Mouse (Mus musculus): Measurements from ENCODE around the gene Akr1b8. TPM values are rescaled to one million over a fixed set of nuclear protein-coding genes. Genes with fewer than 3 reads are reported as not detected.
"Not testable (repeated sequence)": the region's sequence is repeated elsewhere in the genome, so short reads cannot be mapped to it uniquely, and the experiment has no call there.

Akr1b8 gene
- polyA plus RNA-seq, 1 experiment from 2014 or later, result 23.0 TPM

- no peak overlapping the region for H3K4me3 ChIP-seq (ENCODE audit: low read depth, low read length)
- no peaks in the 10 kb centered on the region for H3K36me3 ChIP-seq (ENCODE audit: control insufficient read depth, insufficient read depth, low read length)
- DNase-seq (ENCODE audit: low spot score), result no peak
- no peak overlapping the region for H3K9ac ChIP-seq (ENCODE audit: low read length)
- no peak overlapping the region for H3K27ac ChIP-seq (ENCODE audit: low read depth, low read length)
- ATAC-seq (ENCODE audit: insufficient read depth, low FRiP score, low TSS enrichment), result no peak
- 86% methylated on average over 6 of the region's 6 CpGs for WGBS
- no peaks in the 10 kb centered on the region for H3K27me3 ChIP-seq (ENCODE audit: control insufficient read depth, insufficient read depth, low read length)
- no peaks in the 10 kb centered on the region for H3K9me3 ChIP-seq (ENCODE audit: control insufficient read depth, low read length)
- H3K4me1 ChIP-seq (ENCODE audit: control insufficient read depth, insufficient read depth, low read length), result peaks cover 4% of the 10 kb centered on the region; the same call in 1 of the 2 replicates
- H3K4me2 ChIP-seq (ENCODE audit: low read depth), result no peak overlapping the region
Observed at GRCm38 (mm10) chr6:34355349-34355747, 1.4 kb downstream of the Akr1b8 start.

GRCm38 (mm10) chr6:34355841-34356240 lies 1.9 kb downstream of the Akr1b8 start:
- DNase-seq (ENCODE audit: low spot score) (no peak), ATAC-seq (ENCODE audit: insufficient read depth, low FRiP score, low TSS enrichment) (no peak)
- H3K9me3 ChIP-seq (ENCODE audit: control insufficient read depth, low read length), result no peaks in the 10 kb centered on the region
- no peaks in the 10 kb centered on the region for H3K36me3 ChIP-seq (ENCODE audit: control insufficient read depth, insufficient read depth, low read length)
- no peaks in the 10 kb centered on the region for H3K27me3 ChIP-seq (ENCODE audit: control insufficient read depth, insufficient read depth, low read length)
- no peak overlapping the region for H3K4me3 ChIP-seq (ENCODE audit: low read depth, low read length)
- H3K27ac ChIP-seq (ENCODE audit: low read depth, low read length), result no peak overlapping the region
- 89% methylated on average over 9 of the region's 9 CpGs for WGBS
- no peak overlapping the region for H3K9ac ChIP-seq (ENCODE audit: low read length)
- H3K4me2 ChIP-seq (ENCODE audit: low read depth), result no peak overlapping the region
- H3K4me1 ChIP-seq (ENCODE audit: control insufficient read depth, insufficient read depth, low read length), result peaks cover 4% of the 10 kb centered on the region; the same call in 1 of the 2 replicates

GRCm38 (mm10) chr6:34364217-34365136 lies 10.6 kb downstream of the Akr1b8 start:
- Histone ChIP-seq H3K9me3 (ENCODE audit: control insufficient read depth, low read length) (no peaks in the 10 kb centered on the region), H3K27me3 (ENCODE audit: control insufficient read depth, insufficient read depth, low read length) (no peaks in the 10 kb centered on the region), H3K4me2 (ENCODE audit: low read depth) (no peak overlapping the region), H3K36me3 (ENCODE audit: control insufficient read depth, insufficient read depth, low read length) (no peaks in the 10 kb centered on the region), H3K9ac (ENCODE audit: low read length) (no peak overlapping the region), H3K27ac (ENCODE audit: low read depth, low read length) (no peak overlapping the region), H3K4me1 (ENCODE audit: control insufficient read depth, insufficient read depth, low read length) (no peaks in the 10 kb centered on the region), H3K4me3 (ENCODE audit: low read depth, low read length) (no peak overlapping the region)
- 83% methylated on average over 12 of the region's 12 CpGs for WGBS
- no peak for ATAC-seq (ENCODE audit: insufficient read depth, low FRiP score, low TSS enrichment)
- no peak for DNase-seq (ENCODE audit: low spot score)

DNA sequence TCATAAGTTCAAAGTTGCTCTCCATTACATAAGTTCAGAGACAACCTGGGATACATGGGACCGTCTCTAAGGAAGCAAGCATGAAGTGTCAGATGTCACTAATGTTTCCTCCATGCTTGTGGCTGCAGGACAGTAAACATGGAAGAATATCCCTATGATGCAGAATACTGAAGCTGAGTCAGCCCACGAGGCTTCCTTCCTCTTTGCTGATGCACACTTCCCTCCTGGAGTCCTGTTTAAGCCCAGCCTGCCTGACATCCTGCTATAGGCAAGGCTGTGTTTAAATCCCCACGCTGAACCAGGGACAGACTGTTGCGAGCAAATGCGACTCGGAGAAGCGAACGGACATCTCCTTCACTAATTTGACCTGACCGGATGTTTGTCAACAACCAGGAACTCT lies 14.1 kb downstream of the Akr1b8 start:
- DNase-seq (ENCODE audit: low spot score) (no peak), ATAC-seq (ENCODE audit: insufficient read depth, low FRiP score, low TSS enrichment) (no peak)
- no peak overlapping the region for H3K9ac ChIP-seq (ENCODE audit: low read length)
- no peak overlapping the region for H3K27ac ChIP-seq (ENCODE audit: low read depth, low read length)
- no peaks in the 10 kb centered on the region for H3K27me3 ChIP-seq (ENCODE audit: control insufficient read depth, insufficient read depth, low read length)
- no peaks in the 10 kb centered on the region for H3K36me3 ChIP-seq (ENCODE audit: control insufficient read depth, insufficient read depth, low read length)
- no peak overlapping the region for H3K4me2 ChIP-seq (ENCODE audit: low read depth)
- no peaks in the 10 kb centered on the region for H3K4me1 ChIP-seq (ENCODE audit: control insufficient read depth, insufficient read depth, low read length)
- WGBS, result 84% methylated on average over 9 of the region's 9 CpGs
- H3K4me3 ChIP-seq (ENCODE audit: low read depth, low read length), result no peak overlapping the region
- H3K9me3 ChIP-seq (ENCODE audit: control insufficient read depth, low read length), result no peaks in the 10 kb centered on the region

- DNase-seq (ENCODE audit: low spot score) (no peak), ATAC-seq (ENCODE audit: insufficient read depth, low FRiP score, low TSS enrichment) (no peak)
- H3K36me3 ChIP-seq (ENCODE audit: control insufficient read depth, insufficient read depth, low read length), result no peaks in the 10 kb centered on the region
- no peak overlapping the region for H3K9ac ChIP-seq (ENCODE audit: low read length)
- H3K4me2 ChIP-seq (ENCODE audit: low read depth), result no peak overlapping the region
- no peak overlapping the region for H3K27ac ChIP-seq (ENCODE audit: low read depth, low read length)
- WGBS, result 80% methylated on average over 8 of the region's 8 CpGs
- H3K27me3 ChIP-seq (ENCODE audit: control insufficient read depth, insufficient read depth, low read length), result no peaks in the 10 kb centered on the region
- H3K4me1 ChIP-seq (ENCODE audit: control insufficient read depth, insufficient read depth, low read length), result no peaks in the 10 kb centered on the region
- H3K9me3 ChIP-seq (ENCODE audit: control insufficient read depth, low read length), result no peaks in the 10 kb centered on the region
- H3K4me3 ChIP-seq (ENCODE audit: low read depth, low read length), result no peak overlapping the region
Observed at GRCm38 (mm10) chr6:34370081-34370480, 16.2 kb downstream of the Akr1b8 start.

DNA sequence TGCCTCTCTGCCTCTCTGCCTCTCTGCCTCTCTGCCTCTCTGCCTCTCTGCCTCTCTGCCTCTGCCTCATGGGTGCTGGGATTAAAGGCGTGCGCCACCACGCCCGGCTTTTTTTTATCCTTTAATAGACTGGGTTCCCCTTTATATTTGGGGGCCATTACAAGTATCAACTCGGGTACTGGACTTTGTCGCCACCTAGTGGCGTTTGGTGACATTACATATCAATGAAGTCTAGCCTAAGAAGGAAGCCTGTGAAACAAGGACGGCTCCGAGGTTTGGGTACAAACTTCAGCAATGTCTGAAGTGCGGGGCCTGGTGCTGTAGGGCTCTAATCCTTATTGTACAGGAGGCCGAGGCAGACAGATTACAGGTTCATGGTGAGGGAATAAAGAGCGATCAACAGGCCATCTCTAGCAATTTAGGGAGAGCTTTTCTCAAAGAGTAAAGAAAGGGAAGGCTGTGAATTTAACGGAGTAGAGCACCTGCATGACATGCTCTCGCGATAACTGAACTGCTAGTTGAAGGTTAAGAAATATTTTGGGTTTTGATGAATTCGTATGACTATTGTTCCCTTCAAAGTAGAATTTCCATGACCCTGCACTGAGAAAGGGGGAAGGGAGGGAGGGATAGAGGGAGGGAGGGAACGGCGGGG lies 17.9 kb downstream of the Akr1b8 start:
- Histone ChIP-seq H3K27me3 (ENCODE audit: control insufficient read depth, insufficient read depth, low read length) (no peaks in the 10 kb centered on the region), H3K27ac (ENCODE audit: low read depth, low read length) (no peak overlapping the region), H3K4me3 (ENCODE audit: low read depth, low read length) (no peak overlapping the region), H3K4me1 (ENCODE audit: control insufficient read depth, insufficient read depth, low read length) (no peaks in the 10 kb centered on the region), H3K9ac (ENCODE audit: low read length) (no peak overlapping the region; the same call in 1 of the 2 replicates), H3K36me3 (ENCODE audit: control insufficient read depth, insufficient read depth, low read length) (no peaks in the 10 kb centered on the region), H3K9me3 (ENCODE audit: control insufficient read depth, low read length) (no peaks in the 10 kb centered on the region), H3K4me2 (ENCODE audit: low read depth) (peak overlapping the region; percentile 22; the same call in 1 of the 2 replicates)
- ATAC-seq (ENCODE audit: insufficient read depth, low FRiP score, low TSS enrichment) (no peak), DNase-seq (ENCODE audit: low spot score) (peak; percentile 72)
- WGBS, result 28% methylated on average over 18 of the region's 18 CpGs

GRCm38 (mm10) chr6:34373841-34374240 lies 19.9 kb downstream of the Akr1b8 start:
- no peak for ATAC-seq (ENCODE audit: insufficient read depth, low FRiP score, low TSS enrichment)
- H3K27ac ChIP-seq (ENCODE audit: low read depth, low read length), result no peak overlapping the region
- H3K9me3 ChIP-seq (ENCODE audit: control insufficient read depth, low read length), result no peaks in the 10 kb centered on the region
- H3K36me3 ChIP-seq (ENCODE audit: control insufficient read depth, insufficient read depth, low read length), result no peaks in the 10 kb centered on the region
- no peak overlapping the region for H3K9ac ChIP-seq (ENCODE audit: low read length)
- no peaks in the 10 kb centered on the region for H3K27me3 ChIP-seq (ENCODE audit: control insufficient read depth, insufficient read depth, low read length)
- no peak overlapping the region for H3K4me2 ChIP-seq (ENCODE audit: low read depth)
- no peaks in the 10 kb centered on the region for H3K4me1 ChIP-seq (ENCODE audit: control insufficient read depth, insufficient read depth, low read length)
- 89% methylated on average over 7 of the region's 7 CpGs for WGBS
- DNase-seq (ENCODE audit: low spot score), result no peak
- H3K4me3 ChIP-seq (ENCODE audit: low read depth, low read length), result no peak overlapping the region

GRCm38 (mm10) chr6:34375888-34376287 lies 22.0 kb downstream of the Akr1b8 start:
- H3K4me3 ChIP-seq (ENCODE audit: low read depth, low read length); H3K9ac ChIP-seq (ENCODE audit: low read length); H3K27ac ChIP-seq (ENCODE audit: low read depth, low read length); H3K4me1 ChIP-seq (ENCODE audit: control insufficient read depth, insufficient read depth, low read length); H3K4me2 ChIP-seq (ENCODE audit: low read depth); H3K9me3 ChIP-seq (ENCODE audit: control insufficient read depth, low read length); DNase-seq (ENCODE audit: low spot score); ATAC-seq (ENCODE audit: insufficient read depth, low FRiP score, low TSS enrichment); H3K27me3 ChIP-seq (ENCODE audit: control insufficient read depth, insufficient read depth, low read length); H3K36me3 ChIP-seq (ENCODE audit: control insufficient read depth, insufficient read depth, low read length): not testable (repeated sequence)
- 83% methylated on average over 5 of the region's 5 CpGs for WGBS
